Mouse (Mus musculus): ENCODE results near the gene Dkk2. TPM values are rescaled to one million over a fixed set of nuclear protein-coding genes. Genes with fewer than 3 reads are reported as not detected.

The Dkk2 gene
- total and polyA plus RNA-seq, 3 experiments: not detected

DNA sequence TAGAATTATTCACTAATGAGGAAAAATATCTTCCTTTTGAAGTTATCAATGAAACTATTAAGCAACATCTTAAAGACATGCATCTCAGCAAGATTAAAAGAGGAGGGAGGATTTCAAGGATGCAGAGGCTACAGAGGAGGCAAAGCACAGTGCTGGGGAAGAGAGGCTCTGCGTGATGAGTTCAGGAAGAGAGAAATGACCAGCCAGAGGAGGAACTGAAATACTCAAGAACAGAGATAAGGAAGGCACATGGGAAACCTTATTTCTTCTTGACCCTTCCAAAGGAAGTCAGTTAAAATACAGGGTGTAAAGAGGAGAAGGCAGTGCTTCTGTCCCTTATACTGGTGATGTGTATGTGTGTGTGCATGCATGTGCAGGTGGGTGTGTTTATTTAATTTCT, 49.4 kb downstream of the Dkk2 start:
- no peak for DNase-seq (ENCODE audit: low read depth, low spot score)
- Histone ChIP-seq H3K36me3 (ENCODE audit: control insufficient read depth in 1 of 2, insufficient read depth in 2 of 2, low read length in 2 of 2) (no peaks in the 10 kb centered on the region), H3K79me2 (ENCODE audit: control insufficient read depth, insufficient read depth, low read length, poor library complexity) (no peaks in the 10 kb centered on the region), H3K27me3 (ENCODE audit: control insufficient read depth in 1 of 2, insufficient read depth in 2 of 2, low read length in 2 of 2) (no peaks in the 10 kb centered on the region), H3K4me1 (ENCODE audit: control insufficient read depth in 1 of 2, insufficient read depth in 2 of 2, low read length in 2 of 2) (no peaks in the 10 kb centered on the region), H3K4me3 (ENCODE audit: control insufficient read depth in 1 of 2, insufficient read depth in 1 of 2, low read depth in 2 of 2, low read length in 2 of 2) (no peak overlapping the region), H3K9me3 (replicated peaks; ENCODE audit: insufficient read depth, low read length) (no peaks in the 10 kb centered on the region), H3K27ac (ENCODE audit: control insufficient read depth, low read depth, low read length) (no peak overlapping the region), H3K9ac (ENCODE audit: control insufficient read depth, low read depth, low read length, poor library complexity, severe bottlenecking) (no peak overlapping the region)
- TF ChIP-seq CHD1 (IDR thresholded peaks at IDR 0.05; ENCODE audit: low read depth, low read length) (no peak), POLR2A (IDR thresholded peaks at IDR 0.05; ENCODE audit: control insufficient read depth in 1 of 2, insufficient read depth in 1 of 2, low read depth in 1 of 2, low read length in 2 of 2, poor library complexity in 1 of 2) (no peak), BHLHE40 (IDR thresholded peaks at IDR 0.05; ENCODE audit: borderline replicate concordance, low read depth, low read length) (no peak), MAX (IDR thresholded peaks at IDR 0.05; ENCODE audit: low read length) (no peak), JUND (IDR thresholded peaks at IDR 0.05; ENCODE audit: low read depth, low read length) (no peak), ZKSCAN1 (IDR thresholded peaks at IDR 0.05; ENCODE audit: low read depth, low read length) (no peak), NRF1 (IDR thresholded peaks at IDR 0.05; ENCODE audit: insufficient read depth, low read depth, low read length, poor library complexity, severe bottlenecking) (no peak), GATA1 (IDR thresholded peaks at IDR 0.05; ENCODE audit: low read depth, low read length) (no peak), ELF1 (IDR thresholded peaks at IDR 0.05; ENCODE audit: low read depth, low read length) (no peak), NELFE (IDR thresholded peaks at IDR 0.05; ENCODE audit: low read depth, low read length) (no peak), MEF2A (IDR thresholded peaks at IDR 0.05; ENCODE audit: extremely low read depth, insufficient replicate concordance, low read depth, low read length, poor library complexity, severe bottlenecking) (no peak), TAL1 (IDR thresholded peaks at IDR 0.05; ENCODE audit: low read length) (no peak), GABPA (IDR thresholded peaks at IDR 0.05; ENCODE audit: low read depth, low read length) (no peak), TCF12 (IDR thresholded peaks at IDR 0.05; ENCODE audit: low read depth, low read length) (no peak), POLR2AphosphoS5 (IDR thresholded peaks at IDR 0.05; ENCODE audit: borderline replicate concordance, low read depth, low read length) (no peak), CHD2 (IDR thresholded peaks at IDR 0.05; ENCODE audit: low read length) (no peak), MAFK (IDR thresholded peaks at IDR 0.05; ENCODE audit: borderline replicate concordance, low read depth, low read length) (no peak), ETS1 (IDR thresholded peaks at IDR 0.05; ENCODE audit: low read depth, low read length) (no peak), USF1 (IDR thresholded peaks at IDR 0.05; ENCODE audit: low read depth, low read length) (no peak), HCFC1 (IDR thresholded peaks at IDR 0.05; ENCODE audit: low read depth, low read length) (no peak)

DNA sequence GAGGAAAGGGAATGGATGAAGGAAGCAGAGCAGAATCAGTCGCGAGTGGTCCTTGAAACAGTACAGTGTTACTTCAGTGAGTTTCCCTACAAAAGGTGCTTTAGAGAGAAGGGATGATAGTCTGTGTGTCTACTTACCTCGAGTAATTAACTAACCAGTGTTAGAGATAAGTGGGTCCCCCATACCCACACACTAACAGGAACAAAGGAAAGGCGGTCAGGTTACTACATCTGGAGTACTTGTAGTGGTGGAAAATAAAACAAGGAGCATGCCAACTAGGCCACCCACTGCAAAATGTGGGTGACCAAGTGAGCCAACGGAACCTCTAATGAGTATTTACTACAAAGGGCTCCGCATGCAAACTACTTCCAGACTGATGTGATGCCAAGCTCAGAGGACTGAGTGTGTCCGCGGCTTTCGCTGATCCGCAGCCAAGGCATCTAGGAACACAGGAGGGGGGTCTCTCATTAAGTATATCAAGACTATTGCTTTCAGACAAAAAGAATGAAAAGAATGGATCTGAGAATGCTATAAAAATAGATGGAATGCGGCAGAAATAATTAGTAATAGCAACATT, 52.8 kb downstream of the Dkk2 start:
- H3K27ac ChIP-seq (ENCODE audit: control insufficient read depth, low read depth, low read length): no peak overlapping the region
- no peaks in the 10 kb centered on the region for H3K4me1 ChIP-seq (ENCODE audit: control insufficient read depth in 1 of 2, insufficient read depth in 2 of 2, low read length in 2 of 2)
- no peaks in the 10 kb centered on the region for H3K27me3 ChIP-seq (ENCODE audit: control insufficient read depth in 1 of 2, insufficient read depth in 2 of 2, low read length in 2 of 2)
- no peaks in the 10 kb centered on the region for H3K36me3 ChIP-seq (ENCODE audit: control insufficient read depth in 1 of 2, insufficient read depth in 2 of 2, low read length in 2 of 2)
- TF ChIP-seq USF2 (IDR thresholded peaks at IDR 0.05; ENCODE audit: borderline replicate concordance in 1 of 2, insufficient read depth in 1 of 2, low read depth in 1 of 2, low read length in 2 of 2): no peak
- no peak for TF ChIP-seq E2F4 (IDR thresholded peaks at IDR 0.05; ENCODE audit: borderline replicate concordance, low read depth, low read length)
- TF ChIP-seq USF1 (IDR thresholded peaks at IDR 0.05; ENCODE audit: low read depth, low read length): no peak
- TF ChIP-seq CHD2 (IDR thresholded peaks at IDR 0.05; ENCODE audit: low read length): no peak
- TF ChIP-seq MXI1 (IDR thresholded peaks at IDR 0.05; ENCODE audit: low read depth, low read length): no peak
- no peak for TF ChIP-seq MYB (IDR thresholded peaks at IDR 0.05; ENCODE audit: low read depth, low read length)
- no peak for TF ChIP-seq BHLHE40 (IDR thresholded peaks at IDR 0.05; ENCODE audit: borderline replicate concordance, low read depth, low read length)
- no peak for TF ChIP-seq MAX (IDR thresholded peaks at IDR 0.05; ENCODE audit: low read length)
- TF ChIP-seq MAFK (IDR thresholded peaks at IDR 0.05; ENCODE audit: borderline replicate concordance, low read depth, low read length): no peak
- no peaks in the 10 kb centered on the region for H3K9me3 ChIP-seq (replicated peaks; ENCODE audit: insufficient read depth, low read length)
- no peaks in the 10 kb centered on the region for H3K79me2 ChIP-seq (ENCODE audit: control insufficient read depth, insufficient read depth, low read length, poor library complexity)
- no peak for DNase-seq (ENCODE audit: low read depth, low spot score)
- H3K9ac ChIP-seq (ENCODE audit: control insufficient read depth, low read depth, low read length, poor library complexity, severe bottlenecking): no peak overlapping the region
- no peak overlapping the region for H3K4me3 ChIP-seq (ENCODE audit: control insufficient read depth in 1 of 2, insufficient read depth in 1 of 2, low read depth in 2 of 2, low read length in 2 of 2)
